Mouse (Mus musculus): ENCODE results near the gene Tprkb.
"Not testable (repeated sequence)": the region's sequence is repeated elsewhere in the genome, so short reads cannot be mapped to it uniquely, and the experiment has no call there.

Gene Tprkb

GRCm38 (mm10) chr6:85915539-85916513 is 4.2 kb downstream of the Tprkb start, which contains the start of gene Nat8f1:
Gene Nat8f1, minus strand, starts transcription at chr6:85915687.
- peak; percentile 87 for DNase-seq (ENCODE audit: low spot score)

GRCm38 (mm10) chr6:85916596-85916995 is 4.9 kb downstream of the Tprkb start:
- no peak for DNase-seq (ENCODE audit: low spot score)

GRCm38 (mm10) chr6:85918341-85918740 is 6.7 kb downstream of the Tprkb start:
- DNase-seq (ENCODE audit: low spot score) = not testable (repeated sequence)

- DNase-seq (ENCODE audit: low spot score) = no peak
Measured at GRCm38 (mm10) chr6:85919401-85919800, 7.7 kb downstream of the Tprkb start.

- no peak for DNase-seq (ENCODE audit: low spot score)
Measured at GRCm38 (mm10) chr6:85923643-85924042, 12.0 kb downstream of the Tprkb start.

GRCm38 (mm10) chr6:85926709-85927108 is 15.0 kb downstream of the Tprkb start:
- DNase-seq (ENCODE audit: low spot score) = no peak

- no peak for DNase-seq (ENCODE audit: low spot score)
Measured at GRCm38 (mm10) chr6:85927476-85928464, 16.1 kb downstream of the Tprkb start.

- DNase-seq (ENCODE audit: low spot score) = no peak
Measured at GRCm38 (mm10) chr6:85929312-85929711, 17.6 kb downstream of the Tprkb start.

GRCm38 (mm10) chr6:85934047-85934446 is 22.4 kb downstream of the Tprkb start:
- no peak for DNase-seq (ENCODE audit: low spot score)

GRCm38 (mm10) chr6:85935646-85936045 is 24.0 kb downstream of the Tprkb start:
- no peak for DNase-seq (ENCODE audit: low spot score)

GRCm38 (mm10) chr6:85936508-85937465 is 25.1 kb downstream of the Tprkb start:
- DNase-seq (ENCODE audit: low spot score) = peak; percentile 89

- DNase-seq (ENCODE audit: low spot score) = no peak
Measured at GRCm38 (mm10) chr6:85938701-85939100, 27.0 kb downstream of the Tprkb start.

GRCm38 (mm10) chr6:85942469-85942868 is 30.8 kb downstream of the Tprkb start:
- no peak for DNase-seq (ENCODE audit: low spot score)

GRCm38 (mm10) chr6:85948549-85948948 is 36.9 kb downstream of the Tprkb start:
- no peak for DNase-seq (ENCODE audit: low spot score)

GRCm38 (mm10) chr6:85957581-85957980 is 45.9 kb downstream of the Tprkb start:
- no peak for DNase-seq (ENCODE audit: low spot score)

- DNase-seq (ENCODE audit: low spot score) = peak; percentile 91
Measured at GRCm38 (mm10) chr6:85961101-85962091, 49.7 kb downstream of the Tprkb start, which contains the start of gene Dusp11. Gene Dusp11, minus strand, starts transcription at chr6:85961667.

GRCm38 (mm10) chr6:85966081-85966480 is 54.4 kb downstream of the Tprkb start:
- DNase-seq (ENCODE audit: low spot score) = not testable (repeated sequence)

- DNase-seq (ENCODE audit: low spot score) = no peak
Measured at GRCm38 (mm10) chr6:85966686-85967085, 55.0 kb downstream of the Tprkb start.

GRCm38 (mm10) chr6:85969889-85970288 is 58.2 kb downstream of the Tprkb start:
- no peak for DNase-seq (ENCODE audit: low spot score)

- DNase-seq (ENCODE audit: low spot score) = no peak
Measured at GRCm38 (mm10) chr6:85972699-85973098, 61.0 kb downstream of the Tprkb start.
